Mouse (Mus musculus): ENCODE results near the gene Crebl2. TPM values are rescaled to one million over a fixed set of nuclear protein-coding genes. Genes with fewer than 3 reads are reported as not detected.

Crebl2 gene
- polyA plus RNA-seq, 1 experiment, result 4.2 TPM

DNA sequence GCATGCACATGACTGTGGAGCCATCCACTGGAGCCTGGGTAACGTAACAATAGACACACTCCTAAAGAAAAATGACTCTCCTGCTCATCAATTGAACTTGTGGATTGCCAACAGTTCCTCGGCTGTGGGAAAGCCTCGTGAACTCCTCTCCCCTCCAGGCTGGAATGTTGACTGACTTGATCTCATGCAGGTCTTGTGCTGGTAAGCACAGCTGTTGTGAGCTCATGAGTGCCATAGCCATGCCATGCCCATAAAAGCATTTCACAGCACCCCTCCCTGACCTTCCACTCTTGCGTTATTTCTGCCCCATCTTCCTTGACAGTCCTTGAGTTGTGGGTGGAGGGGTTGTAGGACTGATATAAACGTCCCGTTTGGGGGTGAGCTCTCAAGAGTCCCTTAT, 9.5 kb upstream of the Crebl2 start:
- Histone ChIP-seq H3K36me3 (ENCODE audit: control insufficient read depth, insufficient read depth, low read length) (no peaks in the 10 kb centered on the region), H3K27ac (ENCODE audit: insufficient read depth, low read depth, low read length) (no peak overlapping the region), H3K4me3 (ENCODE audit: low read depth, low read length) (no peak overlapping the region), H3K4me1 (ENCODE audit: control insufficient read depth, insufficient read depth, insufficient read length, low read length) (no peaks in the 10 kb centered on the region), H3K27me3 (ENCODE audit: control insufficient read depth, insufficient read depth, low read length) (no peaks in the 10 kb centered on the region)
- TF ChIP-seq POLR2A (IDR thresholded peaks at IDR 0.05; ENCODE audit: low read depth, low read length) (no peak), CTCF (IDR thresholded peaks at IDR 0.05; ENCODE audit: extremely low read depth, insufficient read length, insufficient replicate concordance, low read depth, low read length) (no peak)
- 68% methylated on average over 6 of the region's 6 CpGs for WGBS

DNA sequence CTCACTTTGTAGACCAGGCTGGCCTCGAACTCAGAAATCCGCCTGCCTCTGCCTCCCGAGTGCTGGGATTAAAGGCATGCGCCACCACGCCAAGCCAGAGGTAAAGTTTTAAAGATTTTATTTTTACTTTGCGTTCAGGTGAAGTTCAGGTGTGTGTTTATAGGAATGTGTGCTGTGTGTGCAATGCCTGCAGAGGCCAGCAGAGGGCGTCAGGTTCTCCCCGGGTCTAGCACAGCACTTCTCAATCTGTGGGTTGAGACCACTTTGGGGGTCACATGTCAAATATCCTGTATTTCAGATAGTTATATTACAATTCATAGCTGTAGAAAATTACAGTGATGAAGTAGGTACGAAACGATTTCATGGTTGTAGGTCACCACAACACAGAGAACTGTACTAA, 7.1 kb upstream of the Crebl2 start:
- 77% methylated on average over 10 of the region's 10 CpGs for WGBS

DNA sequence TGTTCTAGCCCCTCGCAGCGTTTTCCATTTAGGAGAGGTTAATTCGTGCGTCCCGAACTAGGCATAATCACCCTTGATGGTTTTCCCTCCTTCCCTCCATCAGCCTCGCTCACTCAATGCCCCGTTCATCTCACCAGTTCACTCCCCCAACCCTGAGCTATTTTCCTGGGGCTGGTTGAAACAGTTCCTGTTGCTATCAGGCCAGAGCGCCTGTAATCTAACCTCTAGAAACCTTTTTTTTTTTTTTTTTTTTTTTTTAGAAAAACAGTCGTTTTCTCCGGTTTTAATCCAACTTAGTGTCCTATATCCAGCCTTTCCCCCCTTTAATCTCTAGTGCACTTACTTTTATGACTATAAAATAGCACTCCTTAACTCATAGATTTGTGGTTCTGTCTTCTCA, 822 bp downstream of the Crebl2 start:
- Histone ChIP-seq H3K4me1 (ENCODE audit: control insufficient read depth, insufficient read depth, insufficient read length, low read length) (peaks cover 2% of the 10 kb centered on the region; the same call in 1 of the 2 replicates), H3K4me3 (ENCODE audit: low read depth, low read length) (peak overlapping the region; percentile 74), H3K27ac (ENCODE audit: insufficient read depth, low read depth, low read length) (peak overlapping the region; percentile 81), H3K36me3 (ENCODE audit: control insufficient read depth, insufficient read depth, low read length) (no peaks in the 10 kb centered on the region), H3K27me3 (ENCODE audit: control insufficient read depth, insufficient read depth, low read length) (no peaks in the 10 kb centered on the region)
- WGBS, result 3% methylated on average over 10 of the region's 10 CpGs
- TF ChIP-seq CTCF (IDR thresholded peaks at IDR 0.05; ENCODE audit: extremely low read depth, insufficient read length, insufficient replicate concordance, low read depth, low read length) (no peak), POLR2A (IDR thresholded peaks at IDR 0.05; ENCODE audit: low read depth, low read length) (no peak)

More for the DNA sequence above, 7.1 kb upstream of the Crebl2 start:
- peak; percentile 69; the same call in 1 of the 2 replicates for TF ChIP-seq CTCF (IDR thresholded peaks at IDR 0.05; ENCODE audit: extremely low read depth, insufficient read length, insufficient replicate concordance, low read depth, low read length)
- TF ChIP-seq POLR2A (IDR thresholded peaks at IDR 0.05; ENCODE audit: low read depth, low read length), result no peak
- no peak overlapping the region for H3K27ac ChIP-seq (ENCODE audit: insufficient read depth, low read depth, low read length)
- no peaks in the 10 kb centered on the region for H3K27me3 ChIP-seq (ENCODE audit: control insufficient read depth, insufficient read depth, low read length)
- no peaks in the 10 kb centered on the region for H3K36me3 ChIP-seq (ENCODE audit: control insufficient read depth, insufficient read depth, low read length)
- no peak overlapping the region for H3K4me3 ChIP-seq (ENCODE audit: low read depth, low read length)
- H3K4me1 ChIP-seq (ENCODE audit: control insufficient read depth, insufficient read depth, insufficient read length, low read length), result no peaks in the 10 kb centered on the region; the same call in 1 of the 2 replicates

DNA sequence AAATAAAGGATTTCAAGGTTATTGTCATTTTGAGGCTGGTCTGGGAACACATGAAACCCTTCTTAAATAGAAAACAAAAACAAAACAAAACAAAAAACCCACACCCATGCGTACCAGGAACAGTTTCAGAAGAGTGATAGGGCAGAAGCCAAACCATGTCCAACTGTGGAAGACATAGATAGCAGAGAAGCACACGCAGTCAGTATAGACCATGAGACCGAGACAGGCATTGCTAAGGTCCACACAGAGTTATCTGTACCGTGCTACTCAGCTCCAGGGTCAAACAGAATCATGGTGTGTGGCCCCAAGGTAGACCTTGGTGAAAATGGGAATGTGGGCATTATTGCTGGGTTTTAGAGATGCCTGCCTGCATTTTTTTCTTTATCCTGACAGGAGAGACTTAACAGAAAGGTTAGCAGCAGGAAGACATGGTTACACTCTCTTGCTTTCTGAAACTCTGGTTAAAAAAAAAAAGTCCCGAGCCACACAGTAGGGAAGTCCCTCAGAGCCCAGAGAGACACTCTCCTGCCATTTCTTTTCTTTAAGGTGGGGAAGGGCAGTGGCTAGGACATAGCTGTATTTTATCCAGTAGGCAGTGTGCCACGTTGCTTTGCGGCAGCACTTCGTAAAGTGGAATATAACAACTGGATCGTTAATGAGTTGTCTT, 4.8 kb downstream of the Crebl2 start:
- no peak overlapping the region for H3K4me3 ChIP-seq (ENCODE audit: low read depth, low read length)
- peaks cover 2% of the 10 kb centered on the region; the same call in 1 of the 2 replicates for H3K4me1 ChIP-seq (ENCODE audit: control insufficient read depth, insufficient read depth, insufficient read length, low read length)
- H3K27ac ChIP-seq (ENCODE audit: insufficient read depth, low read depth, low read length), result no peak overlapping the region
- H3K36me3 ChIP-seq (ENCODE audit: control insufficient read depth, insufficient read depth, low read length), result peaks cover 3% of the 10 kb centered on the region
- no peaks in the 10 kb centered on the region for H3K27me3 ChIP-seq (ENCODE audit: control insufficient read depth, insufficient read depth, low read length)
- 85% methylated on average over 9 of the region's 9 CpGs for WGBS
- no peak for TF ChIP-seq CTCF (IDR thresholded peaks at IDR 0.05; ENCODE audit: extremely low read depth, insufficient read length, insufficient replicate concordance, low read depth, low read length)
- TF ChIP-seq POLR2A (IDR thresholded peaks at IDR 0.05; ENCODE audit: low read depth, low read length), result no peak

DNA sequence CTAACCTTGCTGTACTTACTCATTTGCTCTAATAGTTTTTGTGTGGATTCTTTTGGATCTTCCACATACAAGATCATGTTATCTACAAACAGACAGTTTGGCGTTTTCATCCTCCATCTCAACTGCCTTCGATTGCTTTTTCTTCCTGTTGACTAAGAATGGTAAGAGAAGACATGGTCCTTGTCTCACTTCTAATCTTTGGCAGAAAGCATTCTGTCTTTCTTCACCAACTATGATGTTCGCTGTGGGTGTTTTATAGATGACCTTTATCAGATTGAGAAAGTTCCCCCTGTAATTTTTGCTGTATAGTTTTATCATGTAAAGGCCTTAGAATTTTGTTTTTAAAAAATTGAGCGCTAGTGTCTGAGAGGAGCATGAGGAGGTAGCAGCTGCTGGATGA, 8.2 kb downstream of the Crebl2 start:
- Histone ChIP-seq H3K27me3 (ENCODE audit: control insufficient read depth, insufficient read depth, low read length) (no peaks in the 10 kb centered on the region), H3K4me1 (ENCODE audit: control insufficient read depth, insufficient read depth, insufficient read length, low read length) (no peaks in the 10 kb centered on the region), H3K36me3 (ENCODE audit: control insufficient read depth, insufficient read depth, low read length) (peaks cover 3% of the 10 kb centered on the region), H3K27ac (ENCODE audit: insufficient read depth, low read depth, low read length) (no peak overlapping the region), H3K4me3 (ENCODE audit: low read depth, low read length) (no peak overlapping the region)
- no peak for TF ChIP-seq POLR2A (IDR thresholded peaks at IDR 0.05; ENCODE audit: low read depth, low read length)
- TF ChIP-seq CTCF (IDR thresholded peaks at IDR 0.05; ENCODE audit: extremely low read depth, insufficient read length, insufficient replicate concordance, low read depth, low read length), result no peak
- WGBS, result 90% methylated on average over 4 of the region's 4 CpGs

DNA sequence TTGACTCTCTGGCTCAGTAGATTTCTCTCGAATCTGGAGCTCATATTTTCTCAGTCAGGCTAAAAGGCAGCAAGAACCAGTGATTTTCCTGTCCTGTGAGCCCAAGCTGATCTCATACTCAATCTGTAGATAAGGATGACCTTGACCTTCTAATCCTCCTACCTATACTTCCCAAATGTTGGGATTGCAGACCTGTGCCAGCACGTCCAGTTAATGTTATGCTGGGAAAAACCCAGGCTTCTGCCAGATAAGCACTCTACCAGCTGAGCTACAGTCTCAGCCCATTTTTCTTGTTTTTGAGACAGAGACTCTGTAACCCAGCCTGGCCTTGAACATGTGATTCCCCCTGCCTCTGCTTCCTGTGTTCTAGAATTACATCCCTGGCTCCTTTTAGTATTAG, 10.4 kb downstream of the Crebl2 start:
- no peak overlapping the region for H3K4me3 ChIP-seq (ENCODE audit: low read depth, low read length)
- no peaks in the 10 kb centered on the region for H3K4me1 ChIP-seq (ENCODE audit: control insufficient read depth, insufficient read depth, insufficient read length, low read length)
- H3K27me3 ChIP-seq (ENCODE audit: control insufficient read depth, insufficient read depth, low read length), result no peaks in the 10 kb centered on the region
- peaks cover 5% of the 10 kb centered on the region for H3K36me3 ChIP-seq (ENCODE audit: control insufficient read depth, insufficient read depth, low read length)
- no peak for TF ChIP-seq CTCF (IDR thresholded peaks at IDR 0.05; ENCODE audit: extremely low read depth, insufficient read length, insufficient replicate concordance, low read depth, low read length)
- TF ChIP-seq POLR2A (IDR thresholded peaks at IDR 0.05; ENCODE audit: low read depth, low read length), result no peak
- WGBS, result 81% methylated on average over 2 of the region's 2 CpGs
- no peak overlapping the region for H3K27ac ChIP-seq (ENCODE audit: insufficient read depth, low read depth, low read length)

DNA sequence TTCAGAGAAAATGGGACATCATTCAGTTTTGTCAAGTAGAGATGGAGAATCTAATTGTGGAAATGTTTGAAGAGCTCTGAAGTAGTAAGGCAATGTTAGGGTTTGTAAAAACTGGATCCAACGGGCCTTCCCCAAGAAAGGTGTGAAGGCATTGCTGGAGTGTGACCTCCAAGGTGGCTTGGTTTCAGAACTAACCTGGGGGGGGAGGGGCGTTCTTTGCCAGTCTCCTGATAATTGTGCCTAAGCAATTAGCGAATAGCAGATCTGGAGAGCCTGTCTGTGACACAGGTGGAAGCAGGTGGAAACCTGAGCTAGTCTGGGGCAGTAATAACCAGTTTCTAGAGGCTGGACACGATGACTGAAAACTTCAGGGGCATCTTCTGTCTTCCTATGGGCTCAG, 15.8 kb downstream of the Crebl2 start:
- Histone ChIP-seq H3K4me1 (ENCODE audit: control insufficient read depth, insufficient read depth, insufficient read length, low read length) (no peaks in the 10 kb centered on the region), H3K4me3 (ENCODE audit: low read depth, low read length) (no peak overlapping the region), H3K27me3 (ENCODE audit: control insufficient read depth, insufficient read depth, low read length) (no peaks in the 10 kb centered on the region), H3K36me3 (ENCODE audit: control insufficient read depth, insufficient read depth, low read length) (peaks cover 14% of the 10 kb centered on the region; the same call in 1 of the 2 replicates), H3K27ac (ENCODE audit: insufficient read depth, low read depth, low read length) (no peak overlapping the region)
- WGBS, result 77% methylated on average over 4 of the region's 4 CpGs
- TF ChIP-seq CTCF (IDR thresholded peaks at IDR 0.05; ENCODE audit: extremely low read depth, insufficient read length, insufficient replicate concordance, low read depth, low read length), result no peak
- no peak for TF ChIP-seq POLR2A (IDR thresholded peaks at IDR 0.05; ENCODE audit: low read depth, low read length)
